Mouse (Mus musculus): ENCODE data around the gene Bloc1s2.

- TF ChIP-seq ZC3H11A (IDR thresholded peaks at IDR 0.05; ENCODE audit: low read depth, low read length) (no peak), CTCF (conservative IDR thresholded peaks at IDR 0.05 in 1 of 2, IDR thresholded peaks at IDR 0.05 in 1 of 2; ENCODE audit: low read depth in 2 of 2, low read length in 2 of 2) (no peak), TCF12 (IDR thresholded peaks at IDR 0.05; ENCODE audit: low read depth, low read length) (no peak), SIN3A (IDR thresholded peaks at IDR 0.05; ENCODE audit: low read length) (no peak)
Observed at GRCm38 (mm10) chr19:44104393-44104792, 41.9 kb downstream of the Bloc1s2 start.
